Mouse (Mus musculus) erythroblast, embryonic 14.5 days (primary cell): ENCODE results near the gene Dppa2.

Source experiments
- GATA1 ChIP-seq: IDR thresholded peaks from 2 replicates; pipeline ENCODE4 v1.6.1; 2012; ENCODE audit warnings: low read length, inconsistent platforms, mixed read lengths
- TAL1 ChIP-seq: IDR thresholded peaks from 3 replicates; pipeline ENCODE4 v1.6.1; 2012; ENCODE audit warnings: low read length, inconsistent platforms, mixed read lengths

- TF ChIP-seq GATA1, result no peak
- TF ChIP-seq TAL1, result no peak
Measured at GRCm38 (mm10) chr16:48265856-48266255, 37.9 kb upstream of the Dppa2 start.
